Mouse (Mus musculus) T-helper 1 cell (primary cell): ENCODE measurements at regions not wholly inside any gene's neighbourhood (a gene's known extent, or its start where the extent isn't known, plus 50 kb on each side); places are given as distances from the start of the nearest gene placed in this dataset.
"Not testable (repeated sequence)": the region's sequence is repeated elsewhere in the genome, so short reads cannot be mapped to it uniquely, and the experiment has no call there.

Experiments used
- in situ Hi-C: fragments of 300-600 bp; cut with MboI, MseI; formaldehyde crosslinking; loops from one replicate; pipeline ENCODE4 v1.15.1; 2025; ENCODE audit warnings: high pct_unique_total_duplicates

- in situ Hi-C loops = no loop called here
Measured at GRCm38 (mm10) chr3:155662280-155662679, 569.0 kb downstream of the Lrriq3 start.

- in situ Hi-C loops = no loop called here
Measured at GRCm38 (mm10) chr3:155672558-155672957, 579.3 kb downstream of the Lrriq3 start.

GRCm38 (mm10) chr3:155680200-155680599 lies 587.0 kb downstream of the Lrriq3 start:
- in situ Hi-C loops = no loop called here

DNA sequence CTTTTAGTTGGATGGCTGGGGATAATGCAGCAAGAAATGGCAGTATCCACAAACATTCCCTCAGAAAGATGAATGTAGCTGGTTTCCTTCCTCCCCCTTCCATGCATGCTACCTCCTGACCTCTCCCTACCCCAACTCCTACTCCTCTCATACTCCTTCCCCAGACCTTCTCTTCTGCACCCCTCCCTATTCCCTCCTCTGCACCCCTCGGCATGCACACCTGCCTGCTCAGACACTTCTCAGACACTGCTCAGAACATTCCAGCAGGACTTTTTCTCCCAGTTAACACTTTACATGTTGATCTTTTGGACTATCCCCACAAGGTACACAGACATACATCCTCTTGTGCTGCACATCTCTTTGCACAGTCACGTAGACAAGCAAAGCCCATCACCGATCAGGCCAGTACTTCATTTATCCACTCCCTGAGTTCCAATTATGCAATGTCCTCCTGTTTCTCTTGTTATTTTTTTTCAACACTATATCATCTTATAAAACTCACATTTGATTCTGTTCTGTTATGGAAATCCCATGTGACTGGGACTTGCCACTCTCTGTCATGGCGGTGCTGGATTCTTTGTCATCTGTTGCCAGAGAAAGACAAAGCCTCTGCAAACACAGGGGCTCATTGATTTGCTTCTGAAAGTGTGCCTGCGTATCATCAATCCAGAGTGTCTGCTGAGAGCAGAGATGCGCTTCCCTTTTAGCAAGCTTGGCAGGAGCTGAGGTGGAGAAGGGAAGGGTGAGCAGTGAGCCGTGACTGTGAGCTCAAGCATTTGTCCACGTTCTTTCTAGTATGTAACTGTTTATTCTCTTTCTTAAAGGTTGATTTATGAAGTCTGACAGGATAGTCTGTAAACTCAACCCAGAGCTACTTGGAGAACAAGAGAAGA lies 589.9 kb downstream of the Lrriq3 start:
- in situ Hi-C loops = no loop called here

DNA sequence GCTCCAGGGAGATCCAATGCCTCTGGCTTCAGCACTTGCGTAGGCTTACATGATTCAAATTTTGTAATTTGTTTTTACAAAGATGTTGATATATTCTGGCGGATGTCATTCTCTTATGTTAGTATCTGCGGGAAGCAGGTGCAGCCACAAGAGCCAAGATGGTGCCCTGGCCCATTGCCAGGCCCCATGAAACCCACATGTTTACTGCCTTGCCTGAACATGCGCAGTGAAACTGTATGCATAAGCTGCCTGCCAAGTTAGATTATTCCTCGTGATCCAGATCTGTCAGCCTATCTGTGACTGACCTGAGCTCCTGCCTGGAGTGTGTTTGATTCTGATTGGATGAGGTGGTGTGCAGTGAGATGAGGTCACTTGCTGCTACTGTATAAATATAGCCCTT lies 595.1 kb downstream of the Lrriq3 start:
- in situ Hi-C loops = no loop called here

- in situ Hi-C loops = no loop called here
Measured at GRCm38 (mm10) chr3:155723011-155723510, 629.8 kb downstream of the Lrriq3 start.

- in situ Hi-C loops = no loop called here
Measured at GRCm38 (mm10) chr3:155742421-155742820, 649.2 kb downstream of the Lrriq3 start.

- in situ Hi-C loops = not testable (repeated sequence)
Measured at GRCm38 (mm10) chr3:155746601-155747000, 653.4 kb downstream of the Lrriq3 start.

- in situ Hi-C loops = no loop called here
Measured at GRCm38 (mm10) chr3:155747511-155747910, 654.3 kb downstream of the Lrriq3 start.

DNA sequence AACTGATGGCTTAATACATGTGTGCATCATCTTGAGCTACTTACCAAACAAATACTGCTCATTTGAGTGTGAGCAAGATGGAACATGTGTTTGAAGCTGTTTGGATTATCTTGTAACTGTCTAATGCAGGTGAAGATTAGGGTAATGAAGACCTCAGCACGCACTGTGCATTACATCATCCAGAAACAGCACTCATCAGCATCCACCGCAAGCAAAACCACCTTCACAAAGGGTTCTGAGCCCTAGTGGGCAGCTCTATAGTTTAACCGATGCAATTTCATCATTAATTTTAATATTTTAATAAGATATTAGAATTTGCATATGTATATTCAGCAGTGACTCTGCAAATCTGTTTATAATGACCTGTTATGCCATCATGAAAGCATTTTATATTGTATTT lies 664.1 kb downstream of the Lrriq3 start:
- in situ Hi-C loops = no loop called here

GRCm38 (mm10) chr3:155776019-155776418 lies 682.8 kb downstream of the Lrriq3 start:
- in situ Hi-C loops = no loop called here

GRCm38 (mm10) chr3:155777025-155777424 lies 683.8 kb downstream of the Lrriq3 start:
- in situ Hi-C loops = no loop called here

DNA sequence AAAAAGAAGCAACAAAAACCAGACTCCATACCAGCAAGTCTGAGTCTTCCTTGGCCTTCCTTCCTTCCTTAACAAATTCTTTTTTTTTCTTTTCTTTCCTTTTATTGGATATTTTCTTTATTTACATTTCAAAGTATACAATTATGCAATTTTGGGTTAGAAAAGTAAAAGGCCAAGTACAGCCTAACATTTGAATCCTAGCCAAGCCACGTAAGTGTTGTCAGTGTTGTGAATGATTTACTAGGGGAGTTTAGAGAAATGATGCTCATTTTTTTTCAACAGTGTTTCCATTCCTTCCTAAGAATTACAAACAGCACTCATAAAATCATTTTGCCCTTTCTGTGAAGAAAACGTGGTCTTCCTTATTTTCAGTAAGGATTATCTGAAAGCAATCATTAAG lies 722.5 kb downstream of the Lrriq3 start:
- in situ Hi-C loops = no loop called here

DNA sequence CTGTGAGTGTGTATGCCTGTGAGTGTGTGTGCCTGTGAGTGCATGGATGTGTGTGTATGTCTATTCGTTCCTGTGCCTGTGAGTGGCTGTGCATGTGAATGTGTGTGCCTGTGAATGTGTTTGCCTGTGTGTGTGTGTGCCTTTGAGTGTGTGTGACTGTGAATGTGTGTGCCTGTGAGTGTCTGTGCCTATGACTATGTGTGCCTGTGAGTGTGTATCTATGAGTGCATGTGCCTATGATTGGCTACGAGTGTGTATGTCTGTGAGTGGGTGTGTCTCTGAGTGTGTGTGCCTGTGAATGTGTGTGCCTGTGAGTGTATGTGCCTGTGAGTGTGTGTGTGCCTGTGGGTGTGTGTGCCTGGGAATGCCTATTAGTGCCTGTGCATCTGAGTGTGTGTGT lies 731.6 kb downstream of the Lrriq3 start:
- in situ Hi-C loops = no loop called here

GRCm38 (mm10) chr3:155866286-155866685 lies 695.3 kb upstream of the Negr1 start:
- in situ Hi-C loops = no loop called here

- in situ Hi-C loops = no loop called here
Measured at GRCm38 (mm10) chr3:155875696-155876095, 685.9 kb upstream of the Negr1 start.

GRCm38 (mm10) chr3:155878401-155878800 lies 683.2 kb upstream of the Negr1 start:
- in situ Hi-C loops = no loop called here

GRCm38 (mm10) chr3:155880722-155881121 lies 680.9 kb upstream of the Negr1 start:
- in situ Hi-C loops = no loop called here

DNA sequence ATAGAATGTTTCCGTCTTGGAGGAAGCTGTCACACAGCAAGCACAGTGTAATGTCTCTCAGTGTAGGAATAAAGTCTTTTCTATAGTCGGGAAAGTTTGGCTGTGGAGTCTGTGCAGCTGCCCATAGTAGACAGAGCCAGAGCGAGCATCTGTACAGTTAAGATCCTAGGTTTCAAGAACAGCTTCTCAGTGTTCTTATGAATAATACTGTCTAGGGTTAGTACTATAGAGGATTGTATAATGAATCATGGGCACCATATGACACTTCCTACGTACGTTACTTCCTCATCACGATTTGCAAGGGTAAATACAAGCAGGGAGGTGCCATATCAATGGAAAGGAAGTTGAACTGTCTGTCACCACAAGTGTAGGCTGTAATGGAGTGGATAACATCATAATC lies 645.6 kb upstream of the Negr1 start:
- in situ Hi-C loops = no loop called here

DNA sequence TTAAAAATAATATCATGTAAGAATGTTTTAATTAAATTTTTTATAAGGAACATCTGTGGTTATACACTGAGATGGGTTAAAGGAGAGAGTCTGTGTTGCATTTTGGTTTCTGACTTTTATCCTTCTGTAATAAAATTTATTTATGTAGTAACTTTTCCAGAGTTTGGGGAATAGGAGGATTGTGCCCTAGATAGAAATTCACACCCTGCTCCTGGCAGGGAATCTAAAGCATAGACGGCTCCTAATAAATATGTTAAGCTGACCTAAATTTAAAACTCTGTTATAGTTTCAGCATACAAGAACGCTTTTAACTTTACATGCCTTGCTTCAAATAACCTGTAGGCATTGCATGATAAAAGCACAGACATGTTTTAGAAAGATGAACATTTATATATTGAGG lies 618.7 kb upstream of the Negr1 start:
- in situ Hi-C loops = no loop called here

GRCm38 (mm10) chr3:155944042-155944735 lies 617.4 kb upstream of the Negr1 start:
- in situ Hi-C loops = no loop called here

GRCm38 (mm10) chr3:155945188-155945587 lies 616.4 kb upstream of the Negr1 start:
- in situ Hi-C loops = no loop called here

DNA sequence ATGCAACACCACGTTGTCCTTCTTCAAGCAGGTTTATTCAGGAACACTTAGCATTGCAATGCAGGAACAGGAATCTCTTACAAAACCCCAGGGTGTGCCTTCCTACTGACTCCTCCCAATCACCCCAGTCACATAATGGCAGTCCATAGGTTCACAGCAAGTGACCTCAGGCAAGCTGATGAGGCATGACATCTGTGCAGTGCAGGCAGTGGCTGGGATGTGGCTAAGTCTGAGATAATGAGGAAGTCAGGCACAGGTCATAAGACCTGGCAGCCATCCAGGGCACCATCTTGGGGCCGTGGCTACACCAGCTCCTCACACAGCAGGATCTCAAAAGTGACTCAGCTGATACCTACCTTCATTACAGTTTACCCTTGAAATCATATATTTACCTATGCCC lies 599.1 kb upstream of the Negr1 start:
- in situ Hi-C loops = not testable (repeated sequence)
